Mouse (Mus musculus): ENCODE data around the gene Olfr157. TPM values are rescaled to one million over a fixed set of nuclear protein-coding genes. Genes with fewer than 3 reads are reported as not detected.
"Not testable (repeated sequence)": the region's sequence is repeated elsewhere in the genome, so short reads cannot be mapped to it uniquely, and the experiment has no call there.

Gene Olfr157
- polyA plus RNA-seq, 1 experiment from 2014 or later: not detected

DNA sequence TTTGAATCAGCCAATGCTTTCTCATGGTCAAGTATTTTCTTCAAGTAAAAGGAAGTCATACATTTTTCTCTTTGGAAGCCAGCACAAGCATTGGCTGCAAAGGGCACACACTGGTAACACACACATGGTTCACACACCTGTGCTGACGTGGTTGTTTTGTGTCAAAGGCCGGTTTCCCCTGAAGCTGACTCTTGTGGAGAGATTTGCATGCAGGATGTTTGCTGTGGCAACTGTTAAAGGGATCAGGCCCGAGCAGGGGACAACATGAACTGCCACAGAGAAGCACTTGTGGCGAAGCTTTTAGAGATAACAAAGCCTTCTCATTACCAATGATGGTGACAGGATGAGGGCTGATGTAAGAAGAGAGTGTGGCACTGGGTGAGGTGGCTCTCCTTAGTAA is 5.3 kb downstream of the Olfr157 start:
- Histone ChIP-seq H3K4me3 (ENCODE audit: low read depth, low read length) (no peak overlapping the region), H3K4me2 (ENCODE audit: low read depth, low read length) (no peak overlapping the region), H3K4me1 (ENCODE audit: control insufficient read depth, insufficient read depth, low read length) (no peaks in the 10 kb centered on the region), H3K9ac (replicated peaks; ENCODE audit: low read length) (no peak overlapping the region), H3K9me3 (replicated peaks; ENCODE audit: control insufficient read depth, low read length) (no peaks in the 10 kb centered on the region), H3K36me3 (replicated peaks; ENCODE audit: control insufficient read depth, insufficient read depth, low read depth, low read length) (no peaks in the 10 kb centered on the region), H3K27ac (replicated peaks; ENCODE audit: low read depth, low read length) (no peak overlapping the region), H3K27me3 (ENCODE audit: control insufficient read depth, insufficient read depth, low read length) (no peaks in the 10 kb centered on the region)
- no peak for ATAC-seq (replicated peaks; ENCODE audit: insufficient number of reproducible peaks, low FRiP score, low TSS enrichment, low read depth)
- DNase-seq (ENCODE audit: low spot score): no peak
- 76% methylated on average over 4 of the region's 4 CpGs for WGBS

DNA sequence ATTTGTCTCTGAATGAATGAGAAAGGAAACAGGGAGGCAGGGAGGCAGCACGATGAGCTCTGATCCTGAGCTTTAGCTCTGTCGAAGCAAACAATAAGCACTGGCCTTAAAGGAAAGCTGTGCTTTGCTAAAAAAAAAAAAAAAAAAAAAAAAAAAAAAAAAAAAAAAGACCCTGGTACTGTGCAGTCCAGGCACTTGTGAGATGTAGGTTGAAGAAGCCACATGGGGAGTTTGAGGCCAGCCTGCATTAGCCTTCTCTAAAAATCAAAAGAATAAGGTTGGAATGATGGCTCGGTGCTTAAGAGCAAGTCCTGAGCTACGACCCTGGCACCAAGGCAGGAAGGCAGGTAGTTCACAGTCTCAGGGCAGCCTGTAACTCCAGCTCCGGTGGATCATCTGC is 6.2 kb downstream of the Olfr157 start:
- H3K4me1 ChIP-seq (ENCODE audit: control insufficient read depth, insufficient read depth, low read length): no peaks in the 10 kb centered on the region
- H3K4me2 ChIP-seq (ENCODE audit: low read depth, low read length): no peak overlapping the region
- no peak for DNase-seq (ENCODE audit: low spot score)
- H3K4me3 ChIP-seq (ENCODE audit: low read depth, low read length): no peak overlapping the region
- no peaks in the 10 kb centered on the region for H3K9me3 ChIP-seq (replicated peaks; ENCODE audit: control insufficient read depth, low read length)
- H3K27ac ChIP-seq (replicated peaks; ENCODE audit: low read depth, low read length): no peak overlapping the region
- WGBS: 74% methylated on average over 5 of the region's 5 CpGs
- H3K9ac ChIP-seq (replicated peaks; ENCODE audit: low read length): no peak overlapping the region
- H3K36me3 ChIP-seq (replicated peaks; ENCODE audit: control insufficient read depth, insufficient read depth, low read depth, low read length): no peaks in the 10 kb centered on the region
- ATAC-seq (replicated peaks; ENCODE audit: insufficient number of reproducible peaks, low FRiP score, low TSS enrichment, low read depth): no peak
- H3K27me3 ChIP-seq (ENCODE audit: control insufficient read depth, insufficient read depth, low read length): no peaks in the 10 kb centered on the region

DNA sequence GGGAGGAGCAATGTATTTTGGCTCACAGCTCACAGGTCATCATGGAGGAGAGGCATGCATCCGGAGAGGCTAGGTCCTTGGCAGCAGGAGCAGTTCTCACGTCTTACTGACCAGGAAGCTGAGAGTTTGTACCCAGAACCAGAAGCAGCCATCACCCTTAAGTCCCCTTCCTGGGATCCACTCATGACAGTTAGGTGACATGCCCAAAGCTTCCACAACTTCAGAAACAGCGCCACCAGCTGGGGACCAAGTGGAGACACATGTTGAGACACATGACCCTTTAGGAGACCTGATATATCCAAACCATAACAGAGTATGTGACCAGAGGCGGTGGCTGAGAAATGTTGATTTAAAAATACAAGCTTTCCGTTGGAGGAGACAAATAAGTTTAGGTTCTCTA is 8.0 kb downstream of the Olfr157 start:
- H3K4me2 ChIP-seq (ENCODE audit: low read depth, low read length): no peak overlapping the region
- H3K4me1 ChIP-seq (ENCODE audit: control insufficient read depth, insufficient read depth, low read length): no peaks in the 10 kb centered on the region
- H3K27ac ChIP-seq (replicated peaks; ENCODE audit: low read depth, low read length): no peak overlapping the region
- H3K36me3 ChIP-seq (replicated peaks; ENCODE audit: control insufficient read depth, insufficient read depth, low read depth, low read length): no peaks in the 10 kb centered on the region
- H3K9me3 ChIP-seq (replicated peaks; ENCODE audit: control insufficient read depth, low read length): no peaks in the 10 kb centered on the region
- ATAC-seq (replicated peaks; ENCODE audit: insufficient number of reproducible peaks, low FRiP score, low TSS enrichment, low read depth) (no peak), DNase-seq (ENCODE audit: low spot score) (no peak)
- H3K4me3 ChIP-seq (ENCODE audit: low read depth, low read length): no peak overlapping the region
- H3K27me3 ChIP-seq (ENCODE audit: control insufficient read depth, insufficient read depth, low read length): no peaks in the 10 kb centered on the region
- no peak overlapping the region for H3K9ac ChIP-seq (replicated peaks; ENCODE audit: low read length)
- WGBS: 67% methylated on average over 5 of the region's 5 CpGs

DNA sequence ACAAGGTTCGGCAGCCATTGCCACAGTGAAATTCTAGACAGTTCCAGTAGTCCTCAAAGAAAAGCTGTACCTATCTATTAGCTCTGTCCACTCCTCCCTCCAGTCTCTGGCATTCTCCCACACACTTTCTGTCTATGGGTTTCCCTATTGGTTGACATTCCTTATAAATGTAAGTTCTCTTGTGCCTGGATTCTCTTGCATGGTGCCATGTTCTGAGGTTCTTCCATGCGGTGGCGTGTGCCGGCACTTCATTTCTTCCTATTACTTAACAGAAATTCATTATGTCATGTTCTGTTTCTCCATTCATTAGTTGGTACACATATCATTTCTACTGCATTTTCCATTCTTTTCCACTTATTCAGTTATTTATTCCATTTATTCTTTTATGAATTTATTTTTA is 11.2 kb downstream of the Olfr157 start:
- no peak for DNase-seq (ENCODE audit: low spot score)
- no peaks in the 10 kb centered on the region for H3K27me3 ChIP-seq (ENCODE audit: control insufficient read depth, insufficient read depth, low read length)
- no peaks in the 10 kb centered on the region for H3K9me3 ChIP-seq (replicated peaks; ENCODE audit: control insufficient read depth, low read length)
- no peak overlapping the region for H3K4me3 ChIP-seq (ENCODE audit: low read depth, low read length)
- H3K4me2 ChIP-seq (ENCODE audit: low read depth, low read length): no peak overlapping the region
- H3K36me3 ChIP-seq (replicated peaks; ENCODE audit: control insufficient read depth, insufficient read depth, low read depth, low read length): no peaks in the 10 kb centered on the region
- no peak for ATAC-seq (replicated peaks; ENCODE audit: insufficient number of reproducible peaks, low FRiP score, low TSS enrichment, low read depth)
- no peaks in the 10 kb centered on the region for H3K4me1 ChIP-seq (ENCODE audit: control insufficient read depth, insufficient read depth, low read length)
- 92% methylated on average over 4 of the region's 4 CpGs for WGBS
- H3K27ac ChIP-seq (replicated peaks; ENCODE audit: low read depth, low read length): no peak overlapping the region
- H3K9ac ChIP-seq (replicated peaks; ENCODE audit: low read length): no peak overlapping the region

DNA sequence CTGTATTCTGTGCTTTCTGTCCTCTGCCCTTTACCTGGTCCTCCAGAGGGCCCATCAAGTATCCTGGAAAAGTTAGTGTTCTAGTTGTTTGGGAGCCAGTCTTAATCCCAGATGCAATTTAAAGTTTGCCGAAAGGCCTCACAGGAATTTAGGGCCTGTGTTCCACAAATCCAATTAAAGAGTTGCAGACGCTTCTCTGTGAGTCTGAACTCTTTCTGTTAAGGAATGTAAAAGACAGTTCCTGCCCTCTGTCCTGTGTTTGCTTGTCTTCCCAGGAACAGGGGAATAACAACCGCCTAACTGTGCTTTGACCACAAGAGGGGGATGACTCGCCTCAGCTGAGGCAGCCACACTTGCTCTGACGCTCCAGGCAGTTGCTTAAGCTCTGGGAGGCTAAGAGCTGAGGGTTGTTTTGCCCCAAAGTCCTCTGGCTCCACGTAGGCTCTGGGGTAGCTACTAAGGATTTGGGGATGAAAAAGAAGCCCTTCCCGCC is 16.1 kb downstream of the Olfr157 start, which contains the start of gene Olfr156:
Olfr156 (minus strand) TSS at position 51 of the 493 bp plus-strand sequence.
- no peaks in the 10 kb centered on the region for H3K9me3 ChIP-seq (replicated peaks; ENCODE audit: control insufficient read depth, low read length)
- H3K9ac ChIP-seq (replicated peaks; ENCODE audit: low read length): no peak within 1 kb of the TSS
- no peaks in the 10 kb centered on the region for H3K4me1 ChIP-seq (ENCODE audit: control insufficient read depth, insufficient read depth, low read length)
- no peak within 1 kb of the TSS for H3K4me2 ChIP-seq (ENCODE audit: low read depth, low read length)
- WGBS: 12% methylated on average over 7 of the region's 7 CpGs
- H3K27ac ChIP-seq (replicated peaks; ENCODE audit: low read depth, low read length): no peak within 1 kb of the TSS
- ATAC-seq (replicated peaks; ENCODE audit: insufficient number of reproducible peaks, low FRiP score, low TSS enrichment, low read depth) (no peak), DNase-seq (ENCODE audit: low spot score) (peak; percentile 72)
- no peak within 1 kb of the TSS for H3K4me3 ChIP-seq (ENCODE audit: low read depth, low read length)
- no peaks in the 10 kb centered on the region for H3K27me3 ChIP-seq (ENCODE audit: control insufficient read depth, insufficient read depth, low read length)
- no peaks in the 10 kb centered on the region for H3K36me3 ChIP-seq (replicated peaks; ENCODE audit: control insufficient read depth, insufficient read depth, low read depth, low read length)

DNA sequence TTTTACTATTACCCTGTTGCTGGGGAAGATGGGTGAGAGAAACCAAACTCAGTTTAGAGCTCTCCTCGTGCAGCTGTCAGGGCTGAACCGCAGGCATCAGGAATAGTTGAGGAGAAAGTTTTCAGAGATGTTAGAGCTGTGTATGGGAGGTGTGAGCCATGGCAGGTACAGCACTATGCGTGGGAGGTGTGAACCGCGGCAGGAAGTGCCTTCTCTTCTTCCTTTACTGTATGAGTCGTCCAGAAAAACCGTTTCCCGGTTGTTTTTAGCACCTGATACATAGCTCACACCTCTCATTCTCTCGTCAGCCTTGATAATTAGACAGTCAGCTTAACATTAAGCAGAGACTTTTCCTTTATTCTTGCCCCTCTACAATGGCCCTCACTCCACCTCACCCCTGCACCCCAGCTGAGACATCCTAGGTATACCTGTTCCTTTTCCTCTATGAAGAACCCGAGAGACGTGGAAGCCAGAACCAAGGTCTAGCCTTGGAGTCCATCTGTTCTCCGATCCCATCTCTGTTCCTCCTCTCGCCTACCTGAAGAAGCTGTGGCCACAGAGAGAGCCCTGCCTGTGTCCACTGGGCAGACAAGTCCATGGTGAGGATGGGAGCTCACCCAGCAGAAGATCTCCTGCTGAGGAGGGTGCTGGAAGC is 17.0 kb downstream of the Olfr157 start:
- 84% methylated on average over 13 of the region's 13 CpGs for WGBS
- no peak overlapping the region for H3K27ac ChIP-seq (replicated peaks; ENCODE audit: low read depth, low read length)
- H3K9ac ChIP-seq (replicated peaks; ENCODE audit: low read length): no peak overlapping the region
- no peaks in the 10 kb centered on the region for H3K36me3 ChIP-seq (replicated peaks; ENCODE audit: control insufficient read depth, insufficient read depth, low read depth, low read length)
- H3K9me3 ChIP-seq (replicated peaks; ENCODE audit: control insufficient read depth, low read length): no peaks in the 10 kb centered on the region
- no peaks in the 10 kb centered on the region for H3K27me3 ChIP-seq (ENCODE audit: control insufficient read depth, insufficient read depth, low read length)
- H3K4me3 ChIP-seq (ENCODE audit: low read depth, low read length): no peak overlapping the region
- H3K4me1 ChIP-seq (ENCODE audit: control insufficient read depth, insufficient read depth, low read length): no peaks in the 10 kb centered on the region
- no peak overlapping the region for H3K4me2 ChIP-seq (ENCODE audit: low read depth, low read length)
- ATAC-seq (replicated peaks; ENCODE audit: insufficient number of reproducible peaks, low FRiP score, low TSS enrichment, low read depth) (no peak), DNase-seq (ENCODE audit: low spot score) (no peak)

DNA sequence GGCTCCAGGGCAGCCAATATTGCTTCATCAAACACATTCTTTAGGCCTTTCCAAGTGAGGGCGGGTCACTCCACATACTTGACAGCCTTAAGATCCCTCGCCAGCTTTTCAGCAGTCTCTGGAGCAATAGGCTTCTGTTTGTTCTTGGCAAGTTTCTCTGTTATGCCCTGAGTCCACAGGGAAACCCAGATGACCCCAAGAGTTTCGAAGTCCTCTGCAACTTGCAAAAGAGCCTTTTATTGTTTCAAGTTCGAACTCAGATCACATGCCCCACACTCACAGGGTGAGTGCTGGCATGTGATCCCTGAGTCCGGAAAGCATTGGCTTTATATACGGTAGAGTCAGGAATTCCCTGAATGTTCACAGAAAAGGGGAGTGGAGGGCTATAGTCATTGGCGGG is 41.1 kb downstream of the Olfr157 start:
- Histone ChIP-seq H3K27ac (replicated peaks; ENCODE audit: low read depth, low read length) (no peak overlapping the region), H3K9me3 (replicated peaks; ENCODE audit: control insufficient read depth, low read length) (no peaks in the 10 kb centered on the region), H3K4me3 (ENCODE audit: low read depth, low read length) (no peak overlapping the region), H3K4me2 (ENCODE audit: low read depth, low read length) (no peak overlapping the region), H3K9ac (replicated peaks; ENCODE audit: low read length) (no peak overlapping the region), H3K27me3 (ENCODE audit: control insufficient read depth, insufficient read depth, low read length) (no peaks in the 10 kb centered on the region), H3K4me1 (ENCODE audit: control insufficient read depth, insufficient read depth, low read length) (no peaks in the 10 kb centered on the region), H3K36me3 (replicated peaks; ENCODE audit: control insufficient read depth, insufficient read depth, low read depth, low read length) (no peaks in the 10 kb centered on the region)
- no peak for DNase-seq (ENCODE audit: low spot score)
- WGBS: 78% methylated on average over 7 of the region's 7 CpGs
- ATAC-seq (replicated peaks; ENCODE audit: insufficient number of reproducible peaks, low FRiP score, low TSS enrichment, low read depth): no peak

DNA sequence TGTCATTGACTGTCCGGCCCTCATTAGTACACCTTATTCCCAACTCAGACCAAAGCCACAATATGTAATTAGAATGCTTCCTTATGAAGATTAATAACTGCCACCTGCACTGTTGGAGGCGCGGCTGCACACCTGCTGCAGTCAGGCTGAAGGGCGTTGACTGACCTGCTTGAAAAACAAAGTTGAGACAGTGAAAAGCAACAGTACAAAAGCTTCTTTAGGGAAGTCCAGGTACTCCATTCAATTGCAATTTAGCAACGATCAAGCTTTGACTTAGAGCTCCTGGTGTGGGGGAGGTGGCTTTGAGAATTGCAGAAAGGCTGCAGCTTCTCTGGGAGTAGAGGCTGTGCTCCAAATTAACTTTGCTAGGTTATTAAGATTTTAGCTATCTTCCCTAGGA is 44.2 kb downstream of the Olfr157 start:
- not testable (repeated sequence) for DNase-seq (ENCODE audit: low spot score); ATAC-seq (replicated peaks; ENCODE audit: insufficient number of reproducible peaks, low FRiP score, low TSS enrichment, low read depth)
- WGBS: 87% methylated on average over 5 of the region's 5 CpGs

More for the DNA sequence above, 44.2 kb downstream of the Olfr157 start:
- not testable (repeated sequence) for H3K27ac ChIP-seq (replicated peaks; ENCODE audit: low read depth, low read length); H3K9me3 ChIP-seq (replicated peaks; ENCODE audit: control insufficient read depth, low read length); H3K36me3 ChIP-seq (replicated peaks; ENCODE audit: control insufficient read depth, insufficient read depth, low read depth, low read length); H3K9ac ChIP-seq (replicated peaks; ENCODE audit: low read length); H3K4me2 ChIP-seq (ENCODE audit: low read depth, low read length); H3K27me3 ChIP-seq (ENCODE audit: control insufficient read depth, insufficient read depth, low read length); H3K4me1 ChIP-seq (ENCODE audit: control insufficient read depth, insufficient read depth, low read length); H3K4me3 ChIP-seq (ENCODE audit: low read depth, low read length)
